Mouse (Mus musculus) layer of hippocampus, postnatal 10 days (tissue): ENCODE results near the gene Acsbg2. TPM values are rescaled to one million over a fixed set of nuclear protein-coding genes. Genes with fewer than 3 reads are reported as not detected.
"Not testable (repeated sequence)": the region's sequence is repeated elsewhere in the genome, so short reads cannot be mapped to it uniquely, and the experiment has no call there.

Source experiments
- DNase-seq, 2 experiments: peaks; one replicate each; pipeline ENCODE4 v3.0.0; 2021; ENCODE audit warnings: low spot score in 2 of 2
- long read RNA-seq: library from polyadenylated mRNA; stranded (forward); transcript quantifications from one replicate; pipeline ENCODE4 v2.0.0, GENCODE M21; 2023
- total RNA-seq, 2 experiments: library from RNA; stranded (reverse); gene quantifications; 2 replicates each; pipeline ENCODE4 v1.2.3; 2021

The Acsbg2 gene
- not detected for total RNA-seq
- long read RNA-seq: 0 reads

GRCm38 (mm10) chr17:56874237-56874636 is at the start of gene Acsbg2:
Gene Acsbg2 (minus strand): TSS chr17:56874447.
- DNase-seq: no peak

DNA sequence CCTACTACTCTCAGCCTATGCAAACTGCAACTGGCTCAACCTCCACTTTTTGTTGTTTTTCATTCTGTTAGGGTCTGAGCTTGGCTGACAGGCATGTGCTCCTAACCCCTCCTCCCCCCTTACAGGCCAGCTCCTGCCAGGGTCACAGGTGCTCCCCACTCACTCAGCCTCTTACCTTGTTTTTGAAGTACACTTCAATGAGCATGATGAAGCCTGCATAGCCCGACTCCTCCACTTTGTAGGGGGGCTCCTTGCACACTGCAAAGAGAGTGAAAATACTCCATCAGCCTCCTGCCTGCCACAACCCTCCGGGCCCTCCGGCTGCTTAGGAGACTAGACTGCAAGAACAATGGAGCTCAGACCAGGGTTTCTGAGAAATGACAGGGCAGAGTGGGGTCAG is 45.5 kb upstream of the Acsbg2 start:
- no peak for DNase-seq

- DNase-seq: no peak
Measured at GRCm38 (mm10) chr17:56917166-56917565, 42.9 kb upstream of the Acsbg2 start.

DNA sequence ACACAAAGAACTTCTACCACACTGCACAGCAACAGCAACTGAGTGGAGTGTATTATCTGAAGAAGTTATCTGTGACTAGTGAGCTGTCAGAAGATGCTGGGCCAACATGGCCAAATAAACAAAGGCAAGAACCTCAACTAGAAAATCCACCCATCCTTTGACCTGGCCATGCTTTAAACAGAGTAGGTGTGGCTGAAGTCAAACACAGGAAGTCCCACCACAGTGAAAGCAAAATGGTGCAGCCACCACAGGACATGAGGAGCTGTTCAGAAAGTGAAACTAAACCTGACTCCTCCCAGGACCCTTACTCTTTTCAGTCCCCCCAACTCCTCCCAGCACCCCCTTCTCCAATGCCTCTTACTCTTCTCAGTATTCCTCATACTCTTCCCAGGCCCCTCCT is 39.2 kb upstream of the Acsbg2 start:
- DNase-seq: no peak

- no peak for DNase-seq
Measured at GRCm38 (mm10) chr17:56913023-56913422, 38.8 kb upstream of the Acsbg2 start.

- DNase-seq: not testable (repeated sequence)
Measured at GRCm38 (mm10) chr17:56909764-56910163, 35.5 kb upstream of the Acsbg2 start.

DNA sequence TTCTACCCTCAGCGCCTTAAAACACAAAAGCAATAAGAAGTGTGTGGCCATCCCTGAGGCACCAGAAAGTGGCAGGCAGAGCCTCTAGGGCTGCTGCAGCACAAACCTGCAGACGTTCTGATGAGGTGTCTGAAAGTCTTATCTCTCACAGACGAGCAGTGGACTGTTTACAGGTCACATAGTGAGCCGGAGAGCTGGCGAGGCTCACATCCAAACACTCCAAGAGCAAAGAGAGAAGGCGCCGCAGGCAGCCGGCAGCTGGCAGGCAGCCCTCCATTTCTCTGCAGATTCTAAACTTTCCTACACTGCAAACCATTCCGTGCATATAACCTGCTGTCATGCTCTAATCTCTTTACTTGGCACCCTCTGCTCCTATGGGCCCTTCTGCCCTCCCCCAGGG is 33.6 kb upstream of the Acsbg2 start:
- DNase-seq: no peak

DNA sequence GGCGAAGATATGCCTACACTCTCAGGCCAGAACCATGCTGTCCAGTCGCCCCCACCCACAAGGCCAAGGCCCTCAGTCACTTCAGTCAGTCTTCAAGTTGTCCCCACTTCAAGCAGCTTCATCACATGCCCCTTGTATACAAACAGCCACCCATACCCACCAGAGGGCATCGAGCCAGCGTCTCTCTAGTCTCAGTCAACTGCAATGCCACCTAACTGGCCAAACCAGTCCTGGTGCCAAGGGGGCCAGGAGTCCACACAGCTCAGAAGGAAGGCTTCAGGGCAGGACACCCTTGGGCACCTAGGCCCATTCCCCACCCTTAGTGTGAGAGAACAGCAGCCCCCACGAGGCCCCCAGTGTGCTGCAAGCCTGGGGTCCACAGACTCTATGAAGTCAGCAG is 32.8 kb upstream of the Acsbg2 start:
- DNase-seq: no peak

DNA sequence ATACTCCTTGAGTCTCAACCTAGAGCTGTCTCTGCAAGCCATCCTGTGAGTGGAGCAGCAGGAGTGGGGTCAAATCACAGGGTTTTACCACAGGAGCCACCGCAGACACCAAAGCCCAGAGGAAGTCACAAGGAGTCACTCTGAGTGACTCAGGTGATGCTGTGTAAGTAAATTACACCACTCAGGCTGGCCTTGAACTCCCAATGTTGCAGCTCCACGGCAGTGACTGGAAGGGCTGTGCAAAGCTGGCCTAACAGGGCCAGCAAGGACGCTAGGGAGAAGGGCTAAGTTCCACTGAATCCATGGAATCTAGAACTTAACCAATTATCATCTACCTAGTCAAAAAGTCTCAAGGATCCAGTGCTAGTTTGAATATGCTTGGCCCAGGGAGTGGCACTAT is 31.9 kb upstream of the Acsbg2 start:
- no peak for DNase-seq

- DNase-seq: no peak
Measured at GRCm38 (mm10) chr17:56902698-56903097, 28.5 kb upstream of the Acsbg2 start.

DNA sequence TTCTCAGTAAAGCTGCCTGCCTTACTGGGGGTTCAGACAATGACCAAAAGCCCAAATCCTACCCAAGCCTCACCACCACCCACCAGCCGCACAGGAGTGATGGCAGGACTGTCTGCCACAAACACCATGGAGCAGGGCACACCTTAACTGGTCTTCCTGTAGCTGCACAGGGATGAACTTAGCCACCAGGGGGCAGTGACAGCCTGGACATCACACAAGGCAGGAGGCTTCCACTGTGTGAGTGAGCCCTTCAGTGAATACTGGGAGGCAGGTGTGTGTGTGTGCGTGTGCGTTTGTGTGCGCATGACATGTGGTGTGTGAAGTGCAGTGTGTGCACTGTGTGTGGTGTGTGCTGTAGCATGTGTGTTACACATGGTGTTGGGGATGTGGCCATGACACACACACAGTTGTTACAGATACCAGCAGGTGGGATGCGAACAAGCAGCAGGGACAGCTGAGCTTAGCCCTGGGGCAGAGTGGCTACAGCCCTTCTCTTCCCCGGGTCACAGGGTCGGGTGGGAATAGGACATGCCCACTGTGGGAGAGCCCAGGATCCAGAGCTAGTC is 23.5 kb upstream of the Acsbg2 start:
- peak; percentile 87 to 89 for DNase-seq

DNA sequence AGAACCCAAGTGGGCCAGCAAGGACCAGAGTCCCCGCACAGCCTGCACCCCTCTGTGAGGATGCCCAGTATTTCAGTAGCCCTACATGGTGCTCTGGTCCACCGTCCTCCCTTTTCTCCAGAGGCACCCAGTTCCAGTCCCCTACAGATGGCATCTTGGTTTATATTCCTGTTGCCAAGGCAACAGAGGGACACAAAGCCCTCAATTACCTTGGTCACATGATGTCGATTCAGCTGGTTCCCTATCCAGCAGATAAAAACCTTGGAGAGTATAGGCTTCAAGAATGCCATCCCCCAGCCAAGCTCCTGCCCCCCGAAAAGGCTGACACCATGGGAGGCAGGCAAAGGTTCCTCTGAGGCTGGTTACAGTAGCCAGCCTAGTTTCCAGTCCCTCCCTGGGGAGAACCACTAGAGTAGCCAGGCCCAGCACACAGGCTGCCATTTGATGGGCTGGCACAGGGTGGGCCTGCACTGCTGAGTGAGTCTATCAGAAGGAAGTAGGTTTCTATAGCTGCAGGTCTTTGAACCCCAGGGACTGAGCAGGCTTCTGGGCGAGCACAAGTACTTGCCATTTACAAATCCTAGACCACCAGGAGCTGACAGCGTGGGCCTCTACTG is 22.4 kb upstream of the Acsbg2 start:
- DNase-seq: peak in 1 of 2 experiments; percentile 46

- DNase-seq: no peak
Measured at GRCm38 (mm10) chr17:56895368-56895918, 21.2 kb upstream of the Acsbg2 start.

GRCm38 (mm10) chr17:56890018-56890417 is 15.8 kb upstream of the Acsbg2 start:
- DNase-seq: no peak

GRCm38 (mm10) chr17:56888050-56888449 is 13.8 kb upstream of the Acsbg2 start:
- no peak for DNase-seq

DNA sequence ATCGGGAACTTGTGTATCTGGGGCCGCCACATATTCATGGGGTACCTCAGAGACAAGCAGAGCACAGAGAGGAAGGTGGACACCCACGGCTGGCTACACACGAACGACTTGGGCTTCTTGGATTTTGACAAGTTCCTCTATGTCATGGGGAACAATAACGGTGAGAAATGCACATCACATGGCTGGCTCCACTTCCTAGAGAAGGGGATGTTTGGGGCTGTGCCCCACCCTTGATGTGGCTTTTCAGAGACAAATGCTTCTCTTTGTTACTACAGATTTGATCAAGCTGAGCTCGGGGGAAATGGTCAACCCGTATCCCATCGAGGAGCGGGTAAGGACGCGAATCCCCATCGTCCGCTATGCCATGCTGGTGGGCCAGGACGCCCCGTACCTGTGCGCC is 10.6 kb upstream of the Acsbg2 start:
- no peak for DNase-seq

GRCm38 (mm10) chr17:56884331-56884730 is 10.1 kb upstream of the Acsbg2 start:
- no peak for DNase-seq

DNA sequence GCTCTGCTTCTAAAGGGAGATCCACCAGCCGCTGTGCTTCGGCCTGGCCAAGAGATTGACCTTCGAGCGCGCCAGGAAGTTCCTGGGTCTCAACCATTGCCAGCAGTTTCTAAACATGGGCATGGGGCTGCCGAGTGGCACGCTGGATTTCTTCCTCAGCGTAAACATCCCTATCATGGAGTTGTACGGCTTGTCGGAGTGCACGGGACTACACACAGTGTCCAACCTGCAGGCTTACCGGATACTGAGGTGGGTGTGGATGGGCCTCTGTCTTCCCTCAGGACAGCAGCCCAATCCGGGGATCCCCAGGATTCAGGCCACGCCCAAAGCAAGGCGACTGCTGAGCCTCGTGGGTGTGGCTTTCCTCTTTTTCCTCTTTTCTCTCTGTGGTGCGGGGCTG is 9.4 kb upstream of the Acsbg2 start:
- no peak for DNase-seq

- DNase-seq: no peak
Measured at GRCm38 (mm10) chr17:56877426-56877825, 3.2 kb upstream of the Acsbg2 start.

GRCm38 (mm10) chr17:56876981-56877380 is 2.7 kb upstream of the Acsbg2 start:
- no peak for DNase-seq

GRCm38 (mm10) chr17:56876465-56876864 is 2.2 kb upstream of the Acsbg2 start:
- no peak for DNase-seq

DNA sequence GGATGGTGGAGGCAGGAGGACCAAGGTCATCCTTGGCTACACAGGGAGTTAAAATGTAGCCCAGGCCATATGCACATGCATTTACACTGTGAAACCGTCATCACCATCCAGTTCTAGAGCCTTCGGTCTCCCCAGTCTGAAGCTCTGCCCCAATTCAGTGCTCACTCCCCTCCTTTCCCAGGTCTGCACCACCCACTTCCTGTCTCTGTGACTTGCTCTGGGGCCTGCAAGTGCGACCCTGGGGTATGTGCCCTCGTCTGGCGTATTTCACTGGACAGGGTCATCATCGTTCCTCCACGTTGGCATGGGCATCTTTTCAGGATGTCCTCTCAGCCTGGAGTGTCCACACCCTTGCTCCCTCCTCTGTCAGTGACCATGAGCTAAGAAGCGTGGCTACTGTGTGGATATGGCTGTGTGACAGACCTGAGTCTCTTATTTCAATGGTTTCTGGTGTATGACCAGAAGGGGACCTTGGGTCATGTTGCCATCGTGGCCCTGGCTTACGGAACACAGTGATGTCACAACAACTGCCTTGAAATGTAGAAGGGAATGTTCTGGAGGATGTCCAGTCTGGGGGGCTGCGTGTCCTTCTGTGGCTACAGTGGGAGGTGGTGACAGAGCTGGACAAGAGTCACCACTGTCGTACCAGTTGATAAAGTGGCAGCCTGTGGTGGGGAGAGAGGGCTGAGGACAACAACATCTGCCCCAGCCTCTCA is 847 bp upstream of the Acsbg2 start, which contains the start of gene 1700061G19Rik:
Gene 1700061G19Rik, plus strand, starts transcription at position 542 of the 716 bp plus-strand sequence.
- DNase-seq: no peak
